Mouse (Mus musculus): ENCODE measurements at regions not wholly inside any gene's neighbourhood (a gene's known extent, or its start where the extent isn't known, plus 50 kb on each side); places are given as distances from the start of the nearest gene placed in this dataset.

- Histone ChIP-seq H3K27me3 (no peaks in the 10 kb centered on the region), H3K4me1 (replicated peaks) (peaks cover 26% of the 10 kb centered on the region), H3K36me3 (no peaks in the 10 kb centered on the region), H3K9ac (replicated peaks) (no peak overlapping the region), H3K9me3 (no peaks in the 10 kb centered on the region), H3K27ac (no peak overlapping the region), H3K4me3 (replicated peaks) (no peak overlapping the region), H3K4me2 (replicated peaks) (no peak overlapping the region)
- 53% methylated on average over 8 of the region's 8 CpGs for WGBS
- no peak for ATAC-seq
These were observed 787.1 kb upstream of the Car8 start for GRCm38 (mm10) chr4:9025821-9026470.

- no peak for ATAC-seq
- Histone ChIP-seq H3K27ac (no peak overlapping the region), H3K4me2 (replicated peaks) (no peak overlapping the region), H3K27me3 (no peaks in the 10 kb centered on the region), H3K4me1 (replicated peaks) (peaks cover 32% of the 10 kb centered on the region), H3K9me3 (no peaks in the 10 kb centered on the region), H3K9ac (replicated peaks) (no peak overlapping the region), H3K4me3 (replicated peaks) (no peak overlapping the region), H3K36me3 (no peaks in the 10 kb centered on the region)
- 91% methylated on average over 6 of the region's 6 CpGs for WGBS
These were observed 785.5 kb upstream of the Car8 start for GRCm38 (mm10) chr4:9024216-9024925.

GRCm38 (mm10) chr4:9019241-9020110 is 780.6 kb upstream of the Car8 start:
- Histone ChIP-seq H3K36me3 (no peaks in the 10 kb centered on the region), H3K4me2 (replicated peaks) (no peak overlapping the region), H3K27ac (no peak overlapping the region), H3K4me1 (replicated peaks) (peaks cover 26% of the 10 kb centered on the region), H3K27me3 (no peaks in the 10 kb centered on the region), H3K9me3 (no peaks in the 10 kb centered on the region), H3K9ac (replicated peaks) (no peak overlapping the region), H3K4me3 (replicated peaks) (no peak overlapping the region)
- no peak for ATAC-seq
- WGBS: 82% methylated on average over 22 of the region's 22 CpGs

GRCm38 (mm10) chr4:9018236-9018635 is 779.4 kb upstream of the Car8 start:
- no peak for ATAC-seq
- no peak overlapping the region for H3K4me3 ChIP-seq (replicated peaks)
- peaks cover 26% of the 10 kb centered on the region for H3K4me1 ChIP-seq (replicated peaks)
- 97% methylated on average over 2 of the region's 2 CpGs for WGBS
- H3K9ac ChIP-seq (replicated peaks): no peak overlapping the region
- no peaks in the 10 kb centered on the region for H3K36me3 ChIP-seq
- no peaks in the 10 kb centered on the region for H3K9me3 ChIP-seq
- no peak overlapping the region for H3K27ac ChIP-seq
- no peak overlapping the region for H3K4me2 ChIP-seq (replicated peaks)
- H3K27me3 ChIP-seq: no peaks in the 10 kb centered on the region

GRCm38 (mm10) chr4:9016504-9017040 is 777.7 kb upstream of the Car8 start:
- H3K9me3 ChIP-seq: no peaks in the 10 kb centered on the region
- H3K27me3 ChIP-seq: no peaks in the 10 kb centered on the region
- 0 out of 2 replicates have a peak overlapping the region, but pooled peaks have one; percentile 7 for H3K27ac ChIP-seq
- no peak overlapping the region for H3K9ac ChIP-seq (replicated peaks)
- 0 out of 2 replicates have a peak, but pooled peaks have one; percentile 34 for ATAC-seq
- no peaks in the 10 kb centered on the region for H3K36me3 ChIP-seq
- H3K4me1 ChIP-seq (replicated peaks): peaks cover 43% of the 10 kb centered on the region
- H3K4me3 ChIP-seq (replicated peaks): no peak overlapping the region
- H3K4me2 ChIP-seq (replicated peaks): no peak overlapping the region
- 52% methylated on average over 9 of the region's 9 CpGs for WGBS

- no peaks in the 10 kb centered on the region for H3K36me3 ChIP-seq
- no peaks in the 10 kb centered on the region for H3K9me3 ChIP-seq
- no peak overlapping the region for H3K9ac ChIP-seq (replicated peaks)
- no peaks in the 10 kb centered on the region for H3K27me3 ChIP-seq
- H3K4me1 ChIP-seq (replicated peaks): peaks cover 51% of the 10 kb centered on the region
- H3K27ac ChIP-seq: 0 out of 2 replicates have a peak overlapping the region, but pooled peaks have one; percentile 26
- 25% methylated on average over 14 of the region's 14 CpGs for WGBS
- no peak overlapping the region for H3K4me3 ChIP-seq (replicated peaks)
- no peak for ATAC-seq
- no peak overlapping the region for H3K4me2 ChIP-seq (replicated peaks)
These were observed 777.0 kb upstream of the Car8 start for GRCm38 (mm10) chr4:9015528-9016503.

- Histone ChIP-seq H3K4me1 (replicated peaks) (peaks cover 59% of the 10 kb centered on the region), H3K4me3 (replicated peaks) (no peak overlapping the region), H3K9ac (replicated peaks) (no peak overlapping the region), H3K27me3 (no peaks in the 10 kb centered on the region), H3K27ac (no peak overlapping the region), H3K9me3 (no peaks in the 10 kb centered on the region), H3K4me2 (replicated peaks) (no peak overlapping the region), H3K36me3 (no peaks in the 10 kb centered on the region)
- no peak for ATAC-seq
- WGBS: 20% methylated on average over 4 of the region's 4 CpGs
These were observed 776.1 kb upstream of the Car8 start for GRCm38 (mm10) chr4:9014986-9015385.

- no peaks in the 10 kb centered on the region for H3K9me3 ChIP-seq
- H3K27ac ChIP-seq: no peak overlapping the region
- H3K4me3 ChIP-seq (replicated peaks): no peak overlapping the region
- H3K27me3 ChIP-seq: no peaks in the 10 kb centered on the region
- no peaks in the 10 kb centered on the region for H3K36me3 ChIP-seq
- ATAC-seq: no peak
- no peak overlapping the region for H3K4me2 ChIP-seq (replicated peaks)
- H3K4me1 ChIP-seq (replicated peaks): peaks cover 58% of the 10 kb centered on the region
- 68% methylated on average over 9 of the region's 9 CpGs for WGBS
- H3K9ac ChIP-seq (replicated peaks): no peak overlapping the region
These were observed 773.9 kb upstream of the Car8 start for GRCm38 (mm10) chr4:9012787-9013186.

- Histone ChIP-seq H3K4me2 (replicated peaks) (no peak overlapping the region), H3K4me1 (replicated peaks) (peaks cover 58% of the 10 kb centered on the region), H3K4me3 (replicated peaks) (no peak overlapping the region), H3K9ac (replicated peaks) (no peak overlapping the region), H3K36me3 (no peaks in the 10 kb centered on the region), H3K27me3 (no peaks in the 10 kb centered on the region), H3K9me3 (no peaks in the 10 kb centered on the region), H3K27ac (no peak overlapping the region)
- 65% methylated on average over 3 of the region's 3 CpGs for WGBS
- ATAC-seq: no peak
These were observed 773.1 kb upstream of the Car8 start for GRCm38 (mm10) chr4:9011952-9012351.

GRCm38 (mm10) chr4:9011129-9011518 is 772.3 kb upstream of the Car8 start:
- Histone ChIP-seq H3K36me3 (no peaks in the 10 kb centered on the region), H3K9me3 (no peaks in the 10 kb centered on the region), H3K4me3 (replicated peaks) (no peak overlapping the region), H3K9ac (replicated peaks) (no peak overlapping the region), H3K4me1 (replicated peaks) (peaks cover 50% of the 10 kb centered on the region), H3K27me3 (no peaks in the 10 kb centered on the region), H3K27ac (peak overlapping the region; percentile 62), H3K4me2 (replicated peaks) (peak overlapping the region; percentile 2; the same call in 1 of the 2 replicates)
- ATAC-seq: peak; percentile 85
- WGBS: 16% methylated on average over 7 of the region's 7 CpGs
